Mouse (Mus musculus): Measurements from ENCODE around the gene Cyp2w1.
"Not testable (repeated sequence)": the region's sequence is repeated elsewhere in the genome, so short reads cannot be mapped to it uniquely, and the experiment has no call there.

Gene Cyp2w1

DNA sequence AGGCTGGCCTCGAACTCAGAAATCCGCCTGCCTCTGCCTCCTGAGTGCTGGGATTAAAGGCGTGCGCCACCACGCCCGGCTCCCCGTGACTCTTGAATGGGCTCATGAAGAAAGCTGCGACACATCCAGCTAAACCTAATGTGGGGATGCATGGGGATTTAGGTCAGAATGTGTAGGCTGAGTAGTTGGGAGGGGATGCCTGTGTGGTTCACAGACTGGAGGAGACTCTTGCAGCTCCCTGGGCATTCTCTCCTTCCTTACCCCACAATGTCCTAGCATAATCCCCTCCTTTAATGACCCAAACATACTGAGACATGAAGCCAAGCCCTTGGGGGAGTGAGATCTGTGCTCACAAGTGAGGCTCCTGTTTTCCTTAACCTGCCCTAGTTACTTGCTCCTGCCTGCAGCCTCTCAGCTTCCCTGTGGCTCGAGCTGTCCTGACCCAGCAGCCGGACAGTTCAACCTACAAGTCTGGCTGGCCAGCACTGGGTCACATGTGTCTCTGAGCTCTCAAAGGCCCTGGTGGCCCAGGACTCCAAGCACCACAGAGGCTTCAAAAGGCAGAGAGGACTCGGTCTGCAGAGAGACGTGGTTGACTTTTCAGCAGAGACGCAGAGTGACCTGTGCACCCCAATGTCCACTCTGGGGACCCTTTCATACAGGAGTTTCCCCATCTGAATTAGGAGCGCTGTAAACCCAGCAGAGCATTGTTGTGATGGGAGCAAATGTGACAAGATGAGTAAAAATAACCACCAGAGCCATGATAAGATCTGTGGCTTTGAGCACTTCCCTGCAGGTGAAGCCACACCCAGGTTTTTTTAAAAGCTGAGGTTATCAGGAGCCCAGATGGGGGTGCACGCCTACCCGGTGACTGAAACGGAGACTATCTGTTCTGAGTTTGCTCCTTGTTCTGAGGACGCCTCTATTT lies 29.4 kb downstream of the Cyp2w1 start:
- intact Hi-C loops (cut with DNase I): no loop called here

DNA sequence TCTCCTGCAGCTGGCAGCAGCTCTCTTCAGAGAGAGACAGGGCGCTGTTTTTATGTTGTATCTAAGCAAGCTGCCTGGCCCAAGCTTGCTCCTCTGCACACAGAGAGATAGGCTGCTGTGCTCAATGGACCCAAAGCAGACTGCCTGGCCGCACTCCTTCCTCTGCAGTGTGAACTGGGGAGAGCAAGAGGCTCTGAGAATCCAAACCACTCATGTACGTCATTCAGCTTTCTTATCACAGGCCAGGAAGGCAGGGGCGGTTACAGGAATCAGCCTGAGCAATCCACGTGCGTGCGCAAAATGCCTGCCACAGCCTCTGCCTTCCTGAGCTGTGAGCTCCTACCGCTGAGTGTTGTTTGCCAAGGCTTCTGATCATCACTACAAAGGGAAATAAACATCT lies 30.3 kb downstream of the Cyp2w1 start:
- intact Hi-C loops (cut with DNase I): no loop called here

DNA sequence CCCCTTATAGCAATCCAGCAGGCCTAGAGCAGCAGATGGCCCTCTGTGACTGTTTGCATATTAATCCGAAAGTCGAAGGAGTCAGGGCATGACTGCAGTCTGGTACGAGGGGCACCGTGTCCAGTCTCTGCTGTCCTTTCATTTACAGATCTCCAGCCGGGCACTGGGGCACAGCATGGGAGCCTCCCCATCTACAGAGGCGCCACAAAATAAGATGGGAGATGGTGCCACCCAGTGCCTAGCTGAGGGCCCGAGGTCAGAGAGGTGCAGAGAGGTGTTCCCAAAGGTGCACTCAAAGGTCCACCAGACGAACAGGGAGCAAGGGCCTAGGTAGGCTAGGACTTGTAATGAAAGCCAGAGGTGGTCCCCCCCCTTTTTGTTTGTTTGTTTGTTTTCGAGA lies 30.8 kb downstream of the Cyp2w1 start:
- intact Hi-C loops (cut with DNase I): no loop called here

DNA sequence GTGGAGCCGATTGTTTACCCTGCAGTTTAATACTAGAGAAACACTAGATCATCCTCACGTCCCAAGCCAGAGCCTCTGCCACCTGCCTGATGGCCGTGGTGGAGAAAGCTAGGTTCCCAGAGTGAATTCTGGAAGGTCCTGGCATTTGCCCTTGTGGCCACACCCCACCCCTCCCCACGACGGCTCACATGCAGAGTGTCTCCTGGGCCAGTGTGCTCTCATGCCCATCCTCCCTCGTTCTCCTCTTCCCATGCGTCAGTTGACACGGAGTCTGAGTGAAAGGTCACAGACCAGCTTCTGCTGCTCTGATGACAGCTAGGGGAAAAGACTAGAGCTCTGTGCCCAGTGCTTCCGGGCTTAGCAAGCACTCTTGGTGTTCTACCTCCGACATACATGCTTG lies 32.1 kb downstream of the Cyp2w1 start:
- intact Hi-C loops (cut with DNase I): no loop called here

DNA sequence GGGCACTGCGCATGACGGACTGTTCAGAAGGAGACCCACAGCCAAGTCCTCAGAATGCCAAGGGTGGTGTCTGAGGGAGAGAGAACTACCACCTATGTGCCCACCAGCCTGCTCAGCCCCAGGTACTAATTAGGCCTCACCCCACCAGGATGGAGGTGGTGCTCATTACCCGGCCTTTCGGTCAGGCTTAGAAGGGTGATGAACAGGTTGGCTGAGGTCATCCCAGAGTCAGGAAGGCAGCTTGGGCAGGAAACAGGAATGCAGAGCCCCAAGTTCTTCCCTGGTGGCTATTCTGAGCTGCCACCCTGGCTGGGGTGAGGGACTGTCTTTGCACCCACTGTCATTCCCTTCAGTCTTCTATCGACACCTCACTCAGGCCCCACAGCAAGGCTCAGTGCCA lies 33.6 kb downstream of the Cyp2w1 start:
- intact Hi-C loops (cut with DNase I): no loop called here

DNA sequence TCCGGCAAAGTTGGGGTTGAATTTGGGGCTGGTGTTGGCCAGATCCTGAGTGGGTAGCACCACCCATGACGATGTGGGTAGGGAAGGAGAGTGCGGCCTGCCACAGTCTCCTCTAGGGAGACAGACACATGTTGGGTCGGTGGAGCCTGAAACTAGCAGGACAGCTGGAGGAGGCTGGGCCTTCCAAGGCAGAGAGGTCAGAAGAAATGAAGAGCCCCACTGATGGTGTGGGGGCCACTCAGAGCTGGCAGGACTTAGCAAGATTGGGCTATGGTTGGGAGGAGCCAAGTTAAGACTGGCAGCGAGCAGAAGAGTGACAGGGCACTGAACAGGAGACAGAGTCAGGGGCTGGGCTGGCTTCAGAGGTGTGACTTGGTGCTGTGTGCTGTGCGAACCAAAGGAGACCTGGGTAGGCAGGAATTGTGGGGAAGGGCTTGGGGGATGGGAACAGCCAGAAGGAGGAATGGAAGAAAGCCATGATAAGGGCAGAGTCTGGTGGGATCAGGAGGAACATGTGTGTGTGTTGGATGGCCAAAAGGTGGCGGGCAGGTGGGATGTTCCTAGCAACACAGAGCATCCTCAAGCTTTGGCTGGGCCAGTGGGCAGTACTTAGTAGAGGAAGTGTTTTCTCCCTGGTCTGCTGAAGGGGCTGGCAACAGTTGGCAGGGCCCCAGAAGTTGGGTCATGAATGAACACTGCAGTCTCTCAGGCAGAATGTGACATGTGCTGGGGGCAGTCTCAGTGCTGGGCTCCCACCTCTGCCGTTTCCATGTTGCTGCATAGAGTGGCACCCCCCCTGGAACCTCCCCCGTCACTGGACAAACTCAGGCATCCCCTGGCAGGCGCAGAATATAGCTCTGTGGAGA lies 35.1 kb downstream of the Cyp2w1 start:
- intact Hi-C loops (cut with DNase I): no loop called here

DNA sequence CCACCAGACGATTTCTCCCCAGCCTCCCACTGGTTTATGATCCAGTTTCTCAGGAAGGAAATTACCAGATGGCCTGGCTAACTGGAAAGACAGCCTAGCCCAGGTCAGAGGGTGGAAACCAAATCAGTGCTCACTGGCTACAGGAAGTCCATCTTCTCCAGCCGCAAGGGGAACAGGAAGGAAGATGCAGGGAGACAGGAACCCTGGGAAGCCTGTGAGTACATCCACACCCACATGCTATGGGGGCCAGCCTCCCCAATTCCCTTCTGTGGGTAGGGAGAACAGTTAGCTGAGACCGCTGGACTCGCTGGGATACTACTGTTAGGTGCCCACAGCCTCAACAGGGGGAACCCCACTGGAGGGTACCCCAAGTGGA lies 35.8 kb downstream of the Cyp2w1 start:
- intact Hi-C loops (cut with DNase I): no loop called here

DNA sequence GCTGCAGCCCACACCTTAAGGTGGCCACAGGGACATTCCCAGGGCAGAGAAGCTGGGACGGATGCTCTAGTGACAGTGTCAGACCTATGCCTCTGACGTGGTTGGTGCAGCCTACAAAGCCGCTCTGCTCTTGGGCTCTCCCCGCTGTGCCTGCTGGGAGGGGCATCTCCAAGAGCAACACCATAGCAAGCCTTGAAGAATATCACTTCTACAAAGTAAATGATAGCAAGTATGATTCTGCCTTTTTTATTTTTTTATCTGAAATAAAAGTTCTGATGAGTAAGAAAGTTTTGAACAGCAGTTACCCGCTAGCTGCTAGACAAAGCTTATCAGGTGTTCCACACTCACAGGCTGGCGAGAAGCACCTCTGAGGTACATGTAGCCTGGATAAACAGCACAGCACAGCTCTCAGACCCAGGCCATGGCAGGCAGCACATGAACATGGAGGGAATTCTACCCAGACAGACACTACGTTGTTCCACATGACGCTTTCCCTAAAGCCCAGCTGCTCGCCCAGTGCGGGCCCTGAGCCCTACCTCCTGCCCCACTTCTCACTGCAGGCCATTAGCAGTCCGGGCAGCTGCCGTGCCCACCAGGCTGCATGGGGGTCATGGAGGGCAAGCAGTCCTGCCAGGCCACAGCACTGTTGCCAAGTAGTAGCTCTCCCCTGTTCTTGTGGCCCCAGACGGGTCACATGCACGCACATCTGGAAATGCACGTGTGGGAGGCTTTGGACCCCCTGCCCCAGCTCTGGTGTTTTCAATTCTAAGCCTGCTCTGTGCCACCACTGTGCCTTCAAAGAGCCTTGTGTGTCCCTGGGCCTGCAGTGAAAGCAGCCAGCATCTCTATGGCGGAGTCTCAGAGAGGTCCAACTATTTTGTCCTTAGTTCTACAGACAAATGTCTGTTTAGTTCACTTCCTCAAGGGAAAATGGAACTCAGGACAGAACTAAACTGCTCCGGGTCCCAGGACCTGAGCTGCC lies 36.6 kb downstream of the Cyp2w1 start:
- intact Hi-C loops (cut with DNase I): no loop called here

DNA sequence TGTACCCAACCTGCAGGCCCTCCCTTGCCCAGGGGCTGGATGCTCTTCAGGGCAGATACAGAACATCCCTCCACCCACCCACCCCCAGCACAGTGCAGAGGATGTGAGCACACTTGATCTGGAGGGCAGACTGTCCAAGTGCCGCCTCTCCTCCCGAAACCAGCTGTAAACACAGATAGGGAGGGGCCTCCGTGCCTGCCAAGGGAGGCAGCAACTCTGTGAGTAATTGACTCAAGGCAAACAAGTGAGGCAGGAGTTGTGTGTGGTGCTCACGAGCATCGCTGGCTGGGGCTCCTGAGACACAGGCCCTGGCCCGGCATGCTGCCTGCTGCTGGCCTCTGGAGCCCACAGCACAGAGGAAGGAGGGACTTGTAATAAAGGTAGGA lies 37.3 kb downstream of the Cyp2w1 start:
- intact Hi-C loops (cut with DNase I): no loop called here

DNA sequence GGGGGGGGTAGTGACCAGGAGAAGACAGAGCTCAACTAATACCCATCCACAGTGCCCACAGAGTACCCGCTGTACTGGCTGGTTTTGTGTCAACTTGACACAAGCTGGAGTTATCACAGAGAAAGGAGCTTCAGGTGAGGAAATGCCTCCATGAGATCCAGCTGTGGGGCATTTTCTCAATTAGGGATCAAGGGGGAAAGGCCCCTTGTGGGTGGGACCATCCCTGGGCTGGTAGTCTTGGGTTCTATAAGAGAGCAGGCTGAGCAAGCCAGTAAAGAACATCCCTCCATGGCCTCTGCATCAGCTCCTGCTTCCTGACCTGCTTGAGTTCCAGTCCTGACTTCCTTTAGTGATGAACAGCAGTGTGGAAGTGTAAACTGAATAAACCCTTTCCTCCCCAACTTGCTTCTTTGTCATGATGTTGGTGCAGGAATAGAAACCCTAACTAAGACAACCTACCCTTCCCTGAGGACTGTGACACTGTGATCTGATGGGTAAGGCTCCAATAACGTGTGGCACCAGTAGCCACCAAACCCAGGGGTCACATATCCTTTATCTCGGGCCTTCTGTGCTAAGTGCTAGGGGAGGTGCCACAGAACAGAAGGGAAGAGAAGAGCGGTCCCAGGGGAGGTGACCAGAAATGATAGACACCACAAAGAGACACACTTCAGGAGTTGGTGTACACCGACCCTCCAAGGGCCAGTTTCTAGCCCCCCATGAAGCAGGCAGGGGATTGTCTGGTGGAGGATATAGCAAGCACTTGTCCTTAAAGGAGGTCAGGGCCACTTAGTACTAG lies 38.1 kb downstream of the Cyp2w1 start:
- intact Hi-C loops (cut with DNase I): not testable (repeated sequence)

DNA sequence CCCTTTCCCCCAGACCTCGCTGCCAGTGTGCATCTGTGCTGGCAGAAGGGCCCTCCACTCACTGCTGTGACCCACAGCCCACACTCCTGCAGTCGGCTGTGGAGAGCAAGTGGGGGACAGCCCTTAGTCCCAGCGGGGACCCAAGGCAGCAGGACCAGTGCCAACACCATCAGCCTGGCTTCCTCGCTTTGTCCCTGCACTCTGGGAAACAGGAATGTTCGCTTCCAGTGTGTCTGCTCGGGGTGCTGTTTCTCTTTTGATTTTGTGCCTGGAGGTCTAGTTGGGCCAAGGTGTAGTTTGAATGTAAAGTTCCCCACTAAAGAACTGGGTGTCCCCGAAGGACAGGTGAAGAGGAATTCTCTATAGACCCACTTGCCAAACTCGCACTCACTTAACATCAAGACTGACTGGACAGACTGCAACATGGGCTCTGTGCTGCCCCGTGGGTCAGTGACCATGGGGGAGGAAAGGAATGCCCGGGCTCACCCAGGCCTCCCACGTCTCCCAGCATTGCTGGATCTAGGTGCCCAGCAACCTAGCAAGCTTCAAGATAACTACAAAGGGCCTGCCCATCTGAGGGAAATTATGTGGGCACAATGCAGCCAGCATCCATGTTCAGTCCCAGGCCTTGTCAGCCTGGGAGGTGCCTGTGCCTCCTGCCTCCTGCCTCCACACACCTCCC lies 39.0 kb downstream of the Cyp2w1 start:
- intact Hi-C loops (cut with DNase I): no loop called here

DNA sequence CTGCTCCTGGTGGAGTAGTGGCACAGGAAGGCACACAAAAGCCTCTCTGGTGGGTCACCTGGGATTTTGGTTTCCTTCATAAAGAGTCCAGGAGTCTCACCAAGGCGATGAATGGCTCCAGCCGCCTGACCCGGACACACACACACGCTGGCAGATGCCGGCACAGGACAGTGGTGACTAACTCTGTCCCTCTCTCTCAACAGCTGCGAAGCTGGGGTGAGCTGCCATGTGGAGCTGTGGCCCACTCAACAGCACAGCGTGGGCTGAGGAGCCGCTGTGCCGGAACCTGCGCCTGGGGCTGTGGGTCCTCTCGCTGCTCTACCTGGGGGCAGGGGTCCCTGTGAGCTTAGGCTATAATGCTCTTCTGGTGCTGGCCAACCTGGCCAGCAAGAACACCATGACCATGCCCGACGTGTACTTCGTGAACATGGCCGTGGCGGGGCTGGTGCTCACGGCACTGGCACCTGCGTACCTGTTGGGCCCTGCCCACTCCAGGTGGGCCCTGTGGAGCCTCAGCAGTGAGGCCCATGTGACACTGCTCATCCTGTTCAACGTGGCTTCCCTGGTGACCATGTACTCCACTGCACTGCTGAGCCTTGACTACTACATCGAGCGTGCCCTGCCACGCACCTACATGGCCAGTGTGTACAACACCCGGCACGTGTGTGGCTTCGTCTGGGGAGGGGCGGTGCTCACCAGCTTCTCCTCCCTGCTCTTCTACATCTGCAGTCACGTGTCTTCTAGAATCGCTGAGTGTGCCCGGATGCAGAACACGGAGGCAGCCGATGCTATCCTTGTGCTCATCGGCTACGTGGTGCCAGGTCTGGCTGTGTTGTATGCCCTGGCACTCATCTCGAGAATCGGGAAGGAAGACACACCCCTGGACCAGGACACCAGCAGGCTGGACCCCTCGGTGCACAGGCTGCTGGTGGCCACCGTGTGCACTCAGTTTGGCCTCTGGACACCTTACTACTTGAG lies 40.1 kb downstream of the Cyp2w1 start:
- intact Hi-C loops (cut with DNase I): no loop called here

DNA sequence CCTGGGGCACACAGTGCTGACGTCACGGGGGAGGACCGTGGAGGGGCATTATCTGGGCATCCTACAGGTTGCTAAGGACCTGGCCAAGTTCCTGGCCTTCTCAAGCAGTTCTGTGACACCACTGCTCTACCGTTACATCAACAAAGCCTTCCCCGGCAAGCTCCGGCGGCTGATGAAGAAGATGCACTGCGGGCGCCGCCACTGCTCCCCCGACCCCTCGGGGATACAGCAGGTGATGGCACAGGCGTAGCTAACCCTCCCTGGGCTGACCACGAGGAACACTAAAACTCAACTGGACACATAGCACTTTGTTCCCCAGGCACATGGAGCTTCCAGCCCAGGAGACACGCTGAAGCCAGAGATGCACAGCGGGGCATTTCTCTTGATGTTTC lies 40.8 kb downstream of the Cyp2w1 start:
- intact Hi-C loops (cut with DNase I): no loop called here

DNA sequence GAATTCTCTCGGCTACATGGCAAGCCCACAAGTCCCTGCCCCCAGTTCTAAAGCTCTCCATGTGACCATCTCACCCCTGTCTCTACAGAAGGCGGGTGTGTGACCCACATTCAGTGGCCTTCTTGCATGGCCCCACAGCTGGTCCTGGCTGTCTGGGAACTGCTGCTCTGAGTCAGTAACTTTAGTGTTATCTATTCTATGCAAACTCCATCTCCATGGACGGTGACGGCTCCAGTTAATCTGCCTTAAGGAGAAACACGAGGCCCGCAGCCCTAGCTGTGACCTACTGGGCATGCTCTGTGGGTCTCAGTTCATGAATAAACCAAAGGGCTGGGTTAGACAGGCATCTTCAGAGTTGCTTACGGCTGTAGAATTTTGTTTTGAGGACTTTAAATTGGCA lies 42.0 kb downstream of the Cyp2w1 start:
- intact Hi-C loops (cut with DNase I): no loop called here

DNA sequence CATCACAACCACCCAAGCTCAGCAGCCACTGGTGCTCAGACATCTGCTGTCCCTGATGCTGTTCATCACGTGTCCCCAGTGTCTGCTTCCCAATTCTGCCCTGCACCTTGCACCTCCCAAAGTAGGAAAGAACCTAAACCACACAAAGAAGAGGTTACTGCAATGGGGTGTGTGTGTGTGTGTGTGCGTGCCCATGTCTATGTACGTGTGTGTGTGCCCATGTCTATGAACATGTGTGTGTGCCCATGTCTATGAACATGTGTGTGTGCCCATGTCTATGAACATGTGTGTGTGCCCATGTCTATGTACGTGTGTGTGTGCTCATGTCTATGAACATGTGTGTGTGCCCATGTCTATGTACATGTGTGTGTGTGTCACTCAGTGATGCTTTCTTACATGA lies 43.1 kb downstream of the Cyp2w1 start:
- intact Hi-C loops (cut with DNase I): no loop called here

DNA sequence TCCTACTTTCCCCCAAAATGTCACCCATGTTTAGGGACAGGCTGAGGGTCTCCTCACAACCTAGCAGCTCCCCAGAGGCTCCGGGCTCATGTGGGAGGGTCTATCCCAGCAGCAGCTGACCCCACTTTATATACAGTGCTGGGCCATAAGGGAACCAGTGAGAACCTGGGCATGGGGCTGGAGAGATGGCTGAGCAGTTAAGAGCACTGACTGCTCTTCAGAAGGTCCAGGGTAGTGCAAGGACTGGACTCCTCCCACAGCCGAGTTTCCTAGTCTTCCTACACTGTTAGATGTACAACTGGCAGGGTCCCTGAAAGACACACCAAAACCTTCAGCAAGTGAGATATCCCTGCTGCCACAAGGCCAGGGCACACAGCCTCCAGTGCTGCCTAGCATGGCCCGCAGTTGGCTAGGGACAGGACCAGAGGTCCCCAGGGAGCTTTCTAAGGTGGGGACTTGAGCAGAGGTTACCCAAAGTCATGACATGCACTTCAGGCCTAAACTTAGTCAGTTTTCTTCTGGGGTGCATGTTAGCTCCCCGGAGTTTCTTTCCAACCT lies 45.0 kb downstream of the Cyp2w1 start:
- intact Hi-C loops (cut with DNase I): no loop called here

DNA sequence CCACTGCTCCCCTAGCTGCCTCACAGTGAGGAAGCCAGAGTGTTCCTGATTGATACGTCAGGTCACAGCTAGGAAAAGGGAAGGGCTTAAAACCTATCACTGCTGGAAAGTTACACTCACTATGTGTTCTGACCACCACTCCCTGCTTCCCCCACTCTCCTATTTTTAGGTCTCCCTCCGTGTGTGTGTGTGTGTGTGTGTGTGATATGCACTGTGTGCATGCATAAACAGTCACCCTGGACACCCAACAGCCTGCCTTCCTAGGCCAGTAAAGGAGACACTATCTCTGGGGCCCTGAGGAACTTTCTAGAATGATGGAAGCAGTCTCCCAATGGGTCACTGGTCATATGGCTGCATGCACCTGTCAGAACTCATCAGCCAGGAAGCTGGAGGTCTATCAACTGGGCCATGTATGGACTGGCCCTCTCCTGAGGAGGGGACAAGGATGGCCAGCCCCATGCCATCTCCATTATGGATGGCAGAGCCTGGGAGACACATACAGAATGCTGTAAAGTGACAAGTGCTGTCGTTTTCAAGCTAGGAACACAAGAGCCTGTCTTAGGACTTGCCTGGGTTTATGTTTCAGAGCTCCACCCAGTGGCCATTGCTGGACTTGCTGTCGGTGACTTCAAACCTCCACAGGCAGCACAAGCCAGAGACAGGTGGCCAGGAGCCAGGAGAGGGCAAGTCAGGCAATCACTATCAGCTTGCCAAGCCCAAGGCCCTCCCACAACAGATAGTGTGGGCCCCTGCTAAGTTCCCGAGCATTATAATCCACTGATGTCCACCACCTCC lies 45.7 kb downstream of the Cyp2w1 start:
- intact Hi-C loops (cut with DNase I): loop anchor here (1.0 kb wide), 1 partner anchor 34 kb away; no protein-coding TSS in a partner anchor

All from adrenal gland (tissue).